Mouse (Mus musculus) C2C12 (cell line): Measurements from ENCODE around the gene 3110040M04Rik.

Source experiments
- CEBPB ChIP-seq: IDR thresholded peaks from one replicate; pipeline ENCODE4 v1.6.1; 2011; ENCODE audit warnings: low read depth, mild to moderate bottlenecking, control low read depth, moderate library complexity
- CTCF ChIP-seq: IDR thresholded peaks from one replicate; pipeline ENCODE4 v1.5.1; 2011; ENCODE audit not compliant: control insufficient read depth, insufficient read depth, insufficient read length
- FOSL1 ChIP-seq: IDR thresholded peaks from one replicate; pipeline ENCODE4 v1.8.0; 2011; ENCODE audit warnings: mild to moderate bottlenecking, low read length; ENCODE audit not compliant: poor library complexity, insufficient read depth, severe bottlenecking
- MAX ChIP-seq: IDR thresholded peaks from one replicate; pipeline ENCODE4 v1.6.1; 2011; ENCODE audit warnings: mild to moderate bottlenecking, control low read depth
- MYOD1 ChIP-seq: IDR thresholded peaks from one replicate; pipeline ENCODE4 v1.6.1; 2011; ENCODE audit warnings: low read depth; ENCODE audit not compliant: control insufficient read depth, insufficient read length
- MYOG ChIP-seq: IDR thresholded peaks from one replicate; pipeline ENCODE4 v1.6.1; 2011; ENCODE audit not compliant: control insufficient read depth, insufficient read length; ENCODE audit errors: extremely low read depth
- USF1 ChIP-seq: IDR thresholded peaks from one replicate; pipeline ENCODE4 v1.6.1; 2011; ENCODE audit warnings: low read depth, mild to moderate bottlenecking, control low read depth, moderate library complexity

DNA sequence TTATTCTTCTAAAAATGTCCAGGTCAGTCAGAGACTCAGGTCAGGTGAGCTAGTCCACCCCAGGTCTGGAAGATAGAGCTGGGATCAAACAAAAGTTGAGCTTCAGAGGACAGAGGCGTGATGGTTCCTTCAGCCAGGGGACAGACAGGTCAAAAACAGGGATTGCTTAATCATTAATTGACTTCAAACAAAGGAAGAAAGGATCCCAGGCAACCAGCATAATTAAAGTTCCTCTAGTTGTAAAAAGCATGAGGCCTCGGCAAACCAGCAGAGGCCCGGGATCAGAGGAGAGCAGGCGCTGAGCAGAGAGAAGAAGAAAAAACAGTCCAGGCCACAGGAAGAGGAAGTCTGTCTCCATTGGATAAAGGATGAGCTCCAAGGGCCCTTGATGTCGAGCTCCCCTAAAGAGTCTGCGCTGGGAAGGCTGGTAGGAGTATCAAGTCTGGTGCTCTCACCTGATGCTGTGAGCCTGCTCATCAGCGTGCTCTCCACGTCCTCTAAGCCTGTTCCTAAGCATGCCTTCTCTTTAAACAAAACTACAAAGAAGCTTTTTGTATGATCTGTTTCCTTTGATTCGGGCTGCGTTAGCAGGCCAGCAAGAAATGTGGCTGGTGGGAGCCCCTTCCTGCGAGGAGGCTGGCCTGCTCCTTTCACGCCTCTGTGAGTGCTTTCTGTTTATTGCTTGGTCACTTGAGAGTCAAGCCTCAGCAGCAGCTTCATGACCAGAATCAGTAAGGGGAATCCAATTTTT, 36.4 kb upstream of the 3110040M04Rik start:
- TF ChIP-seq CTCF (no peak), MYOG (no peak), USF1 (no peak), MAX (no peak), CEBPB (no peak), FOSL1 (no peak), MYOD1 (no peak)
